Mouse (Mus musculus) pancreas, adult 10 weeks (tissue): ENCODE measurements around the gene Cyp4a30b. TPM values are rescaled to one million over a fixed set of nuclear protein-coding genes. Genes with fewer than 3 reads are reported as not detected.

Source experiments
- polyA plus RNA-seq: library from polyadenylated mRNA; stranded (reverse); fragments of 350-450 nt; fragmentation: Illumina TruSeq; extraction: RNeasy Lipid Tissue Mini Kit (QIAGEN cat#74804); gene quantifications from one replicate; pipeline ENCODE4 v1.2.3, GENCODE M21; 2015; ENCODE audit warnings: low read depth, low replicate concordance; ENCODE audit not compliant: insufficient read depth

The Cyp4a30b gene
- not detected for polyA plus RNA-seq

GRCm38 (mm10) chr4:115452304-115452703 is at the start of gene Cyp4a30b:
Gene Cyp4a30b (plus strand): TSS chr4:115452604.

GRCm38 (mm10) chr4:115411324-115411723 is 41.1 kb upstream of the Cyp4a30b start, which contains the start of gene Cyp4a12b:
Gene Cyp4a12b (plus strand): TSS chr4:115411624.

DNA sequence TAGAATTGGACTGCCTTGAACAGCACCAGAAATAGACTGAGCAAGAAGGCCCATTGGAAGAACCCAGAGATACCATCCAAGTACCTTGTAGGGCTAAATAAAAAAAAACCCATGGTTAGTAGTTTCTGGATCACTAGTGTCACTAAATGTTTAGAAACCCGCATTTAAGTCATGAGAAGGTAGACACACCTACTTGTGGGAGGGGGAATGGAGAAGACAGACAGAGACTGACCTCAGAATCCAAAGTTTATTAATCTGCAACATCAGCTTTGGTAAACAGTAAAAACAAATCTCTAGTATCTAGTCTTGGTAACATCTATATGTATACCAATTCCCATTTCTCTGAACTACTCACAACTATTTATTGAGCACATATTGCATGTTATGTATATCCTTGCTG is 43.6 kb downstream of the Cyp4a30b start, which contains the start of gene Cyp4a14:
Gene Cyp4a14 (minus strand): TSS at position 142 of the 400 bp plus-strand sequence.

DNA sequence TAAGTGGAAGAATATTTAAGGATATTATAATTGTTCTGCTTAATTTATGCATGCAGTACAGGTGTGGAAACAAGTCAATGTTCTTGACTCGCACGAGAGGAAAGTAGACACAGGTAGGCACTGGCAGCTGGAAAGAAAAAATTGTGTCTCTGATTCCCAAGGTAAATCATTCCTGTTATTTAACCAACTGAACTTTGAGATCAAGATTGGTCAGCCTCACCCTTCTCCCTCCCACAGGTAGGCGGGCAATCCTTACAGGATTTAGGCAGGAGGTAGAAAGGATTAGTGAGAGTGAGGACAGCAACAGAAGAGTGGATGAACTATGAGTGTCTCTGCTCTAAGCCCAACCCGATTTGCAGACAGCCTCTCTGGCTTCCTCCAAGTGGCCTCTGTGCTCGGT is 65.6 kb downstream of the Cyp4a30b start, which contains the start of gene Cyp4a10:
Gene Cyp4a10 (plus strand): TSS at position 265 of the 400 bp plus-strand sequence.

Other genes starting within 250 kb of the Cyp4a30b start
- not detected for gene Cyp4a29, start 210.5 kb upstream of the Cyp4a30b start, polyA plus RNA-seq
- not detected for gene Cyp4a12a, start 153.6 kb upstream of the Cyp4a30b start, polyA plus RNA-seq
- gene Cyp4a12b, start 41.0 kb upstream of the Cyp4a30b start, polyA plus RNA-seq, result not detected
- gene Cyp4a14, start 43.5 kb downstream of the Cyp4a30b start, polyA plus RNA-seq, result not detected
- gene Cyp4a10, start 65.7 kb downstream of the Cyp4a30b start, polyA plus RNA-seq, result not detected
- gene Cyp4a31, start 111.0 kb downstream of the Cyp4a30b start, polyA plus RNA-seq, result not detected
- gene Cyp4a32, start 148.4 kb downstream of the Cyp4a30b start, polyA plus RNA-seq, result not detected
- gene Cyp4b1, start 195.1 kb downstream of the Cyp4a30b start, polyA plus RNA-seq, result 12.9 TPM